Mouse (Mus musculus) left cerebral cortex, postnatal 25 days (tissue): ENCODE measurements around the gene Dnajc19. TPM values are rescaled to one million over a fixed set of nuclear protein-coding genes. Genes with fewer than 3 reads are reported as not detected.
"Not testable (repeated sequence)": the region's sequence is repeated elsewhere in the genome, so short reads cannot be mapped to it uniquely, and the experiment has no call there.

ENCODE experiments used
- DNase-seq, 2 experiments: peaks; one replicate each; pipeline ENCODE4 v3.0.0; 2022; ENCODE audit warnings: low spot score in 2 of 2, mixed read lengths in 1 of 2
- intact Hi-C: fragments of 180-260 bp; cut with DNase I; formaldehyde crosslinking; loops from one replicate; pipeline ENCODE4 v1.15.1; 2025
- total RNA-seq, 2 experiments: library from RNA; stranded (reverse); gene quantifications; 2 replicates each; pipeline ENCODE4 v1.2.3; 2021

Dnajc19 gene
- 10 to 100 TPM; 41.2 to 50.9 TPM for total RNA-seq

GRCm38 (mm10) chr3:34080900-34081662 is at the start of gene Dnajc19:
Dnajc19 (minus strand) TSS chr3:34081321.
- peak; percentile 97 for DNase-seq
- intact Hi-C loops: loop anchor here (1.0 to 5.0 kb wide), 4 partner anchors 61 to 124 kb away; no protein-coding TSS in a partner anchor

DNA sequence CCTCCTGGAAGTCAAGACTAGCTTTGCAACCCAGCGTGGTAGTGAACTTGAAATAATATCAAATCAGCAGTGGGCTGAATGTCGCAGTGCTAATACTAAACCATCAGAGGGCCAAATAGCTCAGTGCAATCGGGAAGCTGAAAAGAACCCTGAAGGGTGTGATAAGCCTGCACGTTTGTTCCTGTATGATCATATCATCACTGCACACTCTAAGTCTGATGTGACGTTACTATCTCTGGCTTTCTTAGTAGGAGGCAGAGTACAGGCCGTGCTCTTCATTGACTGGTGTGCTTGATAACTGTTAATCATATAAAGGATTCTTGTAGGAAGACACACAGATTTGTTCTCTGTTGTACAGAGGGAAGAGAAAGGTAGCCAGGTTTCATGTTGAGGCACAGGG is 48.8 kb upstream of the Dnajc19 start:
- intact Hi-C loops: no loop called here
- DNase-seq: no peak

DNA sequence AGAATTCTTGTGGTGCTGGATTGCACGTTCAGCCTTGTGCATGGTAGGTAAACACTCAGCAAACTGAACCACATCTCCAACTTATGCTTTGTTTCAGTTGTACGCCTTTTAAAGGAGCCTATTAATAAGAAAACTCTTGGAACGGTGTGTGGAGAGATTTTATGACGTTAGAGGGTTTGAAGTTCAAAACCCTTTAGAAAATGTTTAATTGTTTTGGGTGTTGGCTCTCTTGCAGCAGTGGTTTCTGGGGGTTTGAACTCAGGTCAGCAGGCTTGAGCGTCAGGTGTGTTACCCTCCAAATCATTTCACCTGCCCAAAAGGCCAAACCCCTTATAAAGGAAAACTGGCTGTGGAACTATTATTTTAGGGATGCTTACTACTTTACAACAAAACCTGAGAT is 40.2 kb upstream of the Dnajc19 start:
- no peak for DNase-seq
- intact Hi-C loops: no loop called here

- intact Hi-C loops: no loop called here
- DNase-seq: no peak
Observed at GRCm38 (mm10) chr3:34120791-34121190, 39.7 kb upstream of the Dnajc19 start.

DNA sequence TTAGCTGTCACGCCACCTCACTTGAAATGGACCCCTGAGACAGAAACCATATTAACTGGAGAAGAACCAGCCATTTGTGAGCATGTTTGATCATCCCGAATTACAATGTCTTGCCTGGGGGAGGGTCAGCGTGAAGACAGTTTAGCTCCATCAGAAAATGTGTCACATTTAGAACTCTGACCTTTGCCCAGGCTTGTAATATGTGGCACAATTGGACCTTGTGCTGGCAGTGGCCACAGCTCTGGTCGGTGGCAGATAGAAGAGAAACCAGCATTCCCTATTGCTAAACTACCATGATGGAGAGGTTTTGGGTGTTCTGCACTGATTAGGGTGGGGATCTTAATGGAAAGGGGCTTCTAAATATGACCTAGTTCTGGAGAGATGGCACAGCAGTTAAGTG is 38.7 kb upstream of the Dnajc19 start:
- no peak for DNase-seq
- intact Hi-C loops: no loop called here

DNA sequence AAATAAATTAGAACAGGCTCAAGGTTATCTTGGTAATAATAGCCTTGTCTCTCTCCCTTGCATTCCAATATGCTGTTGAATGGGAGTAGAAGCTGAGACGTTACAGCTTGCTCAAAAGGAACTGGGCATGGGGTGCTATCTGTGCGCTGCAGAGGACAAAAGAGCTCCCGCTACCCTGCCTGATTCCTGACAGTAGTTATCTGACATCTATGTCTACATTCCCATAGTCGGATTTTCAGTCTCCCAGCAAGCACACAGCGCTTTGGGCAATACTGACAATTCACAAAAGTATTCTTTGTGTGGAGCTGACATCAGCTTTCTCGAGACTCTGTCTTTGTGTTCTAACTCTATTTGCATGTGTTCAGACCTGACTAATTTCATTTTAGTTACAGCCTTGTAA is 34.7 kb upstream of the Dnajc19 start:
- no peak for DNase-seq
- intact Hi-C loops: no loop called here

- intact Hi-C loops: no loop called here
- DNase-seq: no peak
Observed at GRCm38 (mm10) chr3:34111941-34112685, 31.0 kb upstream of the Dnajc19 start.

DNA sequence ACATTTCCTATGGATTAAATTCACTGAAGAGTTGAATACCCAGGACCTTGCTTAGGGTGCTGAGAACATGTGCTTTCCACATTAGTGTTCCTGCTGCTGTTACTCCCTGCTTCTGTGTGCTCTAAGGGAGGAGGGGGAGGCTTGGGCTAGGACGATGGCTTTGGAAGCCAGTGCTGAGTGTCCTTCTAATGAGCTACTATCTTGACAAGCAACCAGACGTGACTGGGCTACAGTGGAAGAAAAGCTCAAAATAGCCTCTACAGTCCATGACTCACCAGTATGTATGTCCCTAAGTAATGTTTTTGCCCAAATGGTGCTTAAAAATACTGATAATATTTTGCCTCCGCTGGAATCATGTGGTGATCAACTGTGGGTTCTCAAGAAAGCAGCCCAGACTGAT is 26.5 kb upstream of the Dnajc19 start:
- DNase-seq: peak in 1 of 2 experiments; percentile 42
- intact Hi-C loops: loop anchor here (10.0 kb wide), 1 partner anchor 537 kb away; no protein-coding TSS in a partner anchor

DNA sequence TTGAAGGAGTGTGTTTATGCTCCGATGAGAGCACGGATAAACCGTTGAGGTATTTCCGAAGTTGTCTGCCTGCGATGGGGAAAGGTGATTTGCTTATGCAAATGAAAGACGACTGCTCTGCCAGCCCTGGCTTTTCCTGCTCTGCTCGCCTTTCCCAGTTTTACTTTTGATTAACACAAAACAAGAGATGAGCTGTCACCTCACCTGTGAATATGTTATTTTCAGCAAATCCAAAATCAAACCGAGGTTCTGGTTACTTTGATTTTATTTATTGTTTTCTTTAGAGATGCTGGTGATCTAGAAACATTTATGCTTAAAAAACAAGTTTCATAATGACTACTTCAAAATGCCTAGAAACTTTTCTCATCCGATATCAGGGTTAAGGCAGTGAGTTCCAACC is 25.3 kb upstream of the Dnajc19 start:
- no peak for DNase-seq
- intact Hi-C loops: loop anchor here (10.0 kb wide), 1 partner anchor 538 kb away; no protein-coding TSS in a partner anchor

DNA sequence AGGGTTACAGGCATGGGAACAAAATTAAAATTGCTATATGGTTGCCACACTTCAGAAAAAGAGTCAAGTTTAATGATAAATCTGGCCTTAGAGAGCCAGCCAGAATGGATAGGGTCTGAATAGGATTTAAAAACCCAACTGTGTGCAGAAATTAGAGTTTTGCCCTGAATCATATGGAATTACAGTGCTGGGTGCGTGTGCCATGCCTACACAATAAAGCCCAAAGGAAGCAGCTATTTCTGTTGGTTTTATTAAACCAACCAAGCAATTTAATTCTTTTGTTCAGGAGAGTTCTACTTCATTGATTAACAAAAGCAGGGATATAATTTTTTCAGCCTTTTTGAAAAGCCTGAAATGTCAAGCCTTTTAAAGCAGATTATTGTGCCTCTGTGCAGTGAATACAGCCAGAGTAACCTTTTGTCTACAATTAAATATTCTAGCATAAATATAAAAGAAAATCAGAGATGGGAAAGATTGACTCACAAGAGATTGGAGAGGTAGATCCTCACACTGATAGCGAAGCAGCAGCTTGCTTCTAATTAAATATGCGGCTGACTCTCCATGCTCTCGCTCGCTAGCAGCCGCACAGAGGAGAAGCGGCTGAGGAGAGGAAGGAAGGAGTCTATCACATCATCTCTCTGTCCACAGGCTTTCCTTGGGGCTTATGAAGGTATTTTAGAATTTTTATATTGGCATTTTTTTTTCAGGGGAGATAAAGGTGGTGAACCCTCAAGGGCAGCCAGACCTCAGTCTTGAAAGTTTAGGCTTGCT is 23.0 kb upstream of the Dnajc19 start:
- DNase-seq: no peak
- intact Hi-C loops: loop anchor here (2.0 to 10.0 kb wide), 2 partner anchors 31 to 541 kb away; no protein-coding TSS in a partner anchor

GRCm38 (mm10) chr3:34102891-34103290 is 21.8 kb upstream of the Dnajc19 start:
- DNase-seq: no peak
- intact Hi-C loops: loop anchor here (10.0 kb wide), 1 partner anchor 542 kb away; no protein-coding TSS in a partner anchor

- no peak for DNase-seq
- intact Hi-C loops: loop anchor here (5.0 kb wide), 2 partner anchors 69 to 126 kb away; no protein-coding TSS in a partner anchor
Observed at GRCm38 (mm10) chr3:34083655-34084054, 2.5 kb upstream of the Dnajc19 start.

DNA sequence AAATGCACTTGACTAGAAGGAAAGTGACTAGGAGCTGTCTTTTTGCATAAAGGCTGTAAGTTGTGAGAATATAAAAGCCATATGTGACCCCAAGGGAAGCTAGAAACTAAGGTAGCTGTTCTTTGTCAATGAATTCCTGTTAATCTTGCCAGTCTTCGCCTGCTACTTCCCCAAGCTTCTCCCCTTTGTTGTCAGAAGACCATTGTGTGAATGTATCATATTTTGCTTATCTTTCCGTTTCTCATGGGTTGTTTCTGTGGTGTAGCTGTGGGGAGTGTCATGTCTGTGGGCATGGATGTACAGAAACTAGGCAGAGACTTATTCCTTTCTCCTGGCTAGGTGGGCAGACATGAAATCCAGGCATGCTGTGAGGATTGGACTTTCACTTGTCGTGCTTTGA is 808 bp upstream of the Dnajc19 start:
- intact Hi-C loops: loop anchor here (1.0 to 5.0 kb wide), 4 partner anchors 62 to 125 kb away; no protein-coding TSS in a partner anchor
- no peak for DNase-seq

DNA sequence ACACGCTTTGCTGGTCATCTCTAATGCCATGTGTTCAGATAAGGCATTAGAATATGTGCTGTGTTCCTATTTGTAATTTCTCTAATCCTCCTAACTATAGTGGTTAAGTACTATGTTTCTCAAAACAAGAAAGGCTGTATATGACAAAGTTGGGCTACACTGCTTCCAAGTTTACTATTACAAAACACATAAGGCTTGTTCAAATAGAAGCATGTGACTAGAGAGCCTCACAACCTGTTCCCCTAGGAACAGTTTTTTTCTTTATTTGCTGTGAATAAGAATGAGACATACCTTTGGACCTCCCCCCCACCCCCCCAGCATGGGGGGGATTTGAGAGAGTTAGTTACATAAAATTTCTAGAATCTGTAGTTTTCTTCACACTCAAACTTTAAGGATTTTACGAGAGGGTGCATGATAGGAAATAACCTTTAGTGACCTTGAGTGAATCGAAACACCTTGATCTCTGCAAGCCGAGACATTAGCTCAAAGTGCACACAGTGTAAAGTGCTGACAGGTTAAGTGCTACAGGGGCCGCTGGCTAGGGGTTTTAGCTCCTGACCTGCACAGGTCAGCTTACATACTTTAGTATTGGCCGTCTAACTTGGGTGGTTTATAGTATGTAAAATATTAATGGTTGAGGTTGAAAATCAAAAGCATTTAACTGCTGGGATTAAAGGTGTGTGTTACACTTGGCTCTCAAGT is 4.9 kb downstream of the Dnajc19 start:
- DNase-seq: no peak
- intact Hi-C loops: no loop called here

- no peak for DNase-seq
- intact Hi-C loops: no loop called here
Observed at GRCm38 (mm10) chr3:34072726-34073125, 8.4 kb downstream of the Dnajc19 start.

DNA sequence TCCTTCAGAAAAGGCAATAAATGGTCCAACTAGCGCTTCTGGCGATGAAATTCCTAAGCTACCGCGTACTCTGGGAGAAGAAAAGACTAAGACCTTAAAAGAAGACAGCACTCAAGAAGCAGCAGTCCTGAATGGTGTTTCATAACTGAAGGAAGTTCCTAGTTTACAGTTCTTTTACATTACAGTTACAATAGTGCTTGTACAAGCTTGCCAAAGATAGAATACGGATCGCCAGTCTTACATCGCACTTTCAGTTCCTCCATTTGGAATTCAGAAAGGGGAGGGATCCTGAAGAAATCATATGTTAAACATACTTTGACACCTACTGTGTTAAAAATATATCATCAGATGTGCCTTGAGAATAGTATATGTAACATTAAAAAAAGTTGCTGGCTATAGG is 12.2 kb downstream of the Dnajc19 start:
- DNase-seq: peak in 1 of 2 experiments; percentile 19
- intact Hi-C loops: not testable (repeated sequence)

GRCm38 (mm10) chr3:34062352-34062751 is 18.8 kb downstream of the Dnajc19 start:
- no peak for DNase-seq
- intact Hi-C loops: no loop called here

DNA sequence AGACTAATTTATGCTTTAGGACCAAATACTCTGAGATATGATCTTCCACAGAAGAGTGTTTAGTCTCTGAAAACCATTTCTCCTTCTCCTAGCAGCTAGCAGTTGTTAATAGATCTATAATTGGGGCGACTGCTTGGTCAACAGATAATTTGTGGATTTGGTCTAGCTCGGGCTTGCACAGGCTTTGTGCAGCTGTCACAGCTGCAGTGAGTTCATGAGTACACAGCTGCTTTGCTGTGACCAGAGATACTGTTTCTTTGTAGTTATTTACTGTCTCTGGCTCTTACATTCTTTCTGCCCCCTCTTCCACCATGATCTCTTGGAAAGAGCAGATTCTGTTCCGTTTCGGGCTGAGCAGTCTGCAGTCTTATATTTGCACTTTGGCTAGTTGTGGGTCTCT is 39.1 kb downstream of the Dnajc19 start:
- intact Hi-C loops: no loop called here
- no peak for DNase-seq

DNA sequence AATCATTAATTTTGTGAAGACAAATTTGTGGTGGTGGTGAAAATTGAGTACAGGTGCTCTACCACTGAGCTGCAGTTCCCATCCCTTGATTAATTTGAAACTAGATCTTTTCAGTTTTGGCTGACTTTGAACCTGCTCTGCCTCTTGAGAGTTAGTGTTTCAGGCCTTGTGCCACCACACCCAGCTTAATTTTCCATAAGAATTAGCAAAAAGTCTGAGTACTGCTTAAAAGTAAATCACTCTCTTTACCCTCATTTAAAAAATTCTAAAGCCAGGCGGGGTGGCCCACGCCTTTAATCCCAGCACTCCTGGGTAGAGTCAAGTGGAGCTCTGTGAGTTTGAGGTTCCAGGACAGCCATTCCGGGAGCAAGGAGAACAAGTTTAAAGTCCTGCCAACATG is 45.4 kb downstream of the Dnajc19 start:
- intact Hi-C loops: no loop called here
- DNase-seq: no peak
